Comparison of ENCODE assay signal across 13 mouse cellular contexts in genomic region chr7:118851571-118851970, GRCm38 (mm10). TPM values are rescaled to one million over a fixed set of nuclear protein-coding genes. Genes with fewer than 3 reads are reported as not detected.
A peak's percentile ranks its signal among the peaks of the same experiment; 100 is the strongest.
DNase-seq lines count a peak whose midpoint lies in the region; ATAC-seq and TF ChIP-seq lines count a peak whose summit lies in the region.
"Had no signal": no experiment of that assay in that cellular context is flagged by ENCODE, and none has a peak within 500 bp of the region (broad histone marks: within the 10 kb centered on the region; RNA-seq: fewer than 3 reads in every experiment).

No protein-coding gene starts in this region.

- no peak for TF ChIP-seq CTCF in kidney, adult 2 months (conservative IDR thresholded peaks at IDR 0.05; ENCODE audit: insufficient read depth, insufficient read length, low read depth, low read length)
- TF ChIP-seq CTCF in ES-Bruce4 (IDR thresholded peaks at IDR 0.05; ENCODE audit: low read depth, low read length): no peak

- 70% methylated on average over 7 of the region's 7 CpGs for WGBS in kidney, adult 2 months
- 82% methylated on average over 7 of the region's 7 CpGs for WGBS in kidney, embryonic 16.5 days

- H3K4me1 ChIP-seq in kidney, adult 2 months (ENCODE audit: control insufficient read depth, insufficient read depth, low read length): peaks cover 12% of the 10 kb centered on the region; the same call in 1 of the 2 replicates
- H3K4me1 ChIP-seq in kidney, embryonic 16.5 days (ENCODE audit: insufficient read depth, low read length): peaks cover 20% of the 10 kb centered on the region
- H3K4me1 ChIP-seq in ES-Bruce4 (ENCODE audit: control insufficient read depth, insufficient read depth, low read length): peaks cover 5% of the 10 kb centered on the region

- TF ChIP-seq EP300 in ES-Bruce4 (IDR thresholded peaks at IDR 0.05; ENCODE audit: insufficient read depth, low read depth, low read length): no peak

- no peak overlapping the region for H3K27ac ChIP-seq in kidney, adult 2 months (ENCODE audit: insufficient read depth, low read depth, low read length)
- no peak overlapping the region for H3K27ac ChIP-seq in kidney, embryonic 16.5 days (ENCODE audit: low read length)
- H3K27ac ChIP-seq in ES-Bruce4 (ENCODE audit: insufficient read depth, low read length): peak overlapping the region; percentile 34
- H3K27ac ChIP-seq: hindbrain, embryonic 13.5 days; limb, embryonic 12.5 days had no signal

- no peak for TF ChIP-seq POLR2A in kidney, adult 2 months (IDR thresholded peaks at IDR 0.05; ENCODE audit: low read depth, low read length)
- no peak for TF ChIP-seq POLR2A in ES-Bruce4 (IDR thresholded peaks at IDR 0.05; ENCODE audit: insufficient read depth, low read length)

- DNase-seq in kidney, adult 2 months: peak; percentile 13
- peak; percentile 81 for DNase-seq in 3T3-L1 (ENCODE audit: low read depth, low spot score)
- no peak for DNase-seq in embryo, embryonic 10 days (ENCODE audit: low spot score)
- DNase-seq in left cerebral cortex, adult 8-10 months (ENCODE audit: low spot score in 2 of 2): no peak
- DNase-seq in cerebellum, adult 8-10 months: no peak
- DNase-seq: cerebellum, postnatal 36 days; liver, postnatal 0 days had no signal

- no peaks in the 10 kb centered on the region for H3K9me3 ChIP-seq in kidney, embryonic 16.5 days (ENCODE audit: low read length)
- H3K9me3 ChIP-seq in ES-Bruce4 (replicated peaks; ENCODE audit: control insufficient read depth, insufficient read depth, low read length, poor library complexity, severe bottlenecking): no peaks in the 10 kb centered on the region
- H3K9me3 ChIP-seq: hindbrain, embryonic 13.5 days; limb, embryonic 12.5 days had no signal

- H3K9ac ChIP-seq in kidney, embryonic 16.5 days (replicated peaks; ENCODE audit: low read length): no peak overlapping the region
- no peak overlapping the region for H3K9ac ChIP-seq in ES-Bruce4 (ENCODE audit: low read depth, poor library complexity, severe bottlenecking)
- H3K9ac ChIP-seq: hindbrain, embryonic 13.5 days; limb, embryonic 12.5 days; liver, postnatal 0 days had no signal

- no peaks in the 10 kb centered on the region for H3K27me3 ChIP-seq in kidney, adult 2 months (replicated peaks; ENCODE audit: control insufficient read depth, insufficient read depth, low read length)
- H3K27me3 ChIP-seq in kidney, embryonic 16.5 days (ENCODE audit: insufficient read depth, low read length): no peaks in the 10 kb centered on the region
- H3K27me3 ChIP-seq in ES-Bruce4 (ENCODE audit: control insufficient read depth, insufficient read depth, low read length, poor library complexity, severe bottlenecking): no peaks in the 10 kb centered on the region
- H3K27me3 ChIP-seq: hindbrain, embryonic 13.5 days; limb, embryonic 12.5 days had no signal

- H3K36me3 ChIP-seq in kidney, adult 2 months (ENCODE audit: control insufficient read depth, insufficient read depth, low read length): no peaks in the 10 kb centered on the region
- peaks cover 55% of the 10 kb centered on the region for H3K36me3 ChIP-seq in kidney, embryonic 16.5 days (ENCODE audit: insufficient read depth, low read length)
- peaks cover 41% of the 10 kb centered on the region for H3K36me3 ChIP-seq in ES-Bruce4 (ENCODE audit: control insufficient read depth, insufficient read depth, low read length, poor library complexity, severe bottlenecking)

- no peak for ATAC-seq in kidney, embryonic 16.5 days (ENCODE audit: low FRiP score, low TSS enrichment)
- peak; percentile 48 for ATAC-seq in granulocyte monocyte progenitor cell, adult 5-6 weeks (replicated peaks; ENCODE audit: poor library complexity, severe bottlenecking)
- ATAC-seq: liver, postnatal 0 days; midbrain, embryonic 16.5 days had no signal

- H3K4me3 ChIP-seq in kidney, adult 2 months (ENCODE audit: insufficient read depth, low read depth, low read length): no peak overlapping the region
- no peak overlapping the region for H3K4me3 ChIP-seq in kidney, embryonic 16.5 days (ENCODE audit: low read length)
- H3K4me3 ChIP-seq in ES-Bruce4 (ENCODE audit: low read depth, low read length): no peak overlapping the region
- H3K4me3 ChIP-seq: hindbrain, embryonic 13.5 days; limb, embryonic 12.5 days had no signal

- no peak overlapping the region for H3K4me2 ChIP-seq in kidney, embryonic 16.5 days (replicated peaks; ENCODE audit: low read depth, low read length)
- H3K4me2 ChIP-seq: hindbrain, embryonic 13.5 days; limb, embryonic 12.5 days had no signal

RNA-seq across cellular contexts. Expression of gene Iqck, which starts 4.0 kb away (rescaled TPM):
- 1.6 and 2.0 TPM in 2 replicates for polyA plus RNA-seq in kidney, adult 2 months (2012; rRNA removed)
- 3.0 and 3.1 TPM in 2 replicates for polyA plus RNA-seq in kidney, embryonic 16.5 days (2015; fragmentation: Nextera tagmentation; extraction: Ambion mirVana)
- polyA plus RNA-seq in ES-Bruce4 (2011; ENCODE audit: insufficient read depth, insufficient read length, low read depth, missing spikeins): 0.73 and 1.4 TPM in 2 replicates
- 0.58 TPM in 1 of 2 replicates, not detected in the other for total RNA-seq in granulocyte monocyte progenitor cell, adult 5-6 weeks (2014; fragmentation: Nextera tagmentation)
- total RNA-seq in granulocyte monocyte progenitor cell, adult 5-6 weeks (2017): 0.57 and 1.2 TPM in 2 replicates
- 1 to 10 TPM; 3.9 to 4.7 (median 4.4) TPM for total RNA-seq in left cerebral cortex, adult 8-10 months (2022)

RNA-seq across cellular contexts. Expression of gene Knop1, which starts 4.5 kb away (rescaled TPM):
- polyA plus RNA-seq in kidney, adult 2 months (2012; rRNA removed): 10.0 and 11.8 TPM in 2 replicates
- 95.7 and 113 TPM in 2 replicates for polyA plus RNA-seq in kidney, embryonic 16.5 days (2015; fragmentation: Nextera tagmentation; extraction: Ambion mirVana)
- 82.5 and 83.1 TPM in 2 replicates for polyA plus RNA-seq in ES-Bruce4 (2011; ENCODE audit: insufficient read depth, insufficient read length, low read depth, missing spikeins)
- total RNA-seq in granulocyte monocyte progenitor cell, adult 5-6 weeks (2014; fragmentation: Nextera tagmentation): 42.5 and 51.6 TPM in 2 replicates
- total RNA-seq in granulocyte monocyte progenitor cell, adult 5-6 weeks (2017): 36.8 and 72.4 TPM in 2 replicates
- total RNA-seq in left cerebral cortex, adult 8-10 months (2022): 10 to 100 TPM; 16.7 to 29.3 (median 22.5) TPM

Comparison
In these comparisons a context has a peak if more than half of its experiments do, and no peak if none do; other contexts are left out.
1. DNase-seq: peak in kidney, adult 2 months (single experiment) and 3T3-L1 (single experiment); none in embryo, embryonic 10 days (single experiment), left cerebral cortex, adult 8-10 months (0 of 2) and cerebellum, adult 8-10 months (single experiment).